Mouse (Mus musculus) lung, postnatal 0 days (tissue): ENCODE results near the gene Olfr644. TPM values are rescaled to one million over a fixed set of nuclear protein-coding genes. Genes with fewer than 3 reads are reported as not detected.

Experiments
- ATAC-seq: fragments of 200-750 bp; cut with Nextera tagmentation; 2 replicates; pipeline ENCODE4 v1.8.0; 2017; ENCODE audit warnings: moderate library complexity
- DNase-seq: peaks from one replicate; pipeline ENCODE4 v3.0.0-alpha.2; 2016; ENCODE audit warnings: low spot score
- H3K27ac ChIP-seq: fragments of 300-500 bp; sonication (generic); 2 replicates; pipeline ENCODE4 v1.5.1; 2014; ENCODE audit warnings: antibody characterized with exemption, mild to moderate bottlenecking, low read length, mixed read lengths
- H3K27me3 ChIP-seq: fragments of 300-500 bp; sonication (generic); replicated peaks from 2 replicates; pipeline ENCODE4 v1.6.1; 2014; ENCODE audit warnings: low read length, mixed read lengths; ENCODE audit not compliant: insufficient read depth
- H3K36me3 ChIP-seq: fragments of 300-500 bp; sonication (generic); 2 replicates; pipeline ENCODE4 v1.6.1; 2014; ENCODE audit warnings: low read length, mixed read lengths; ENCODE audit not compliant: insufficient read depth
- H3K4me1 ChIP-seq: fragments of 300-500 bp; sonication (generic); 2 replicates; pipeline ENCODE4 v1.6.1; 2014; ENCODE audit warnings: antibody characterized with exemption, low read depth, low read length, mixed read lengths; ENCODE audit not compliant: insufficient read depth
- H3K4me2 ChIP-seq: fragments of 300-500 bp; sonication (generic); replicated peaks from 2 replicates; pipeline ENCODE4 v1.6.1; 2014; ENCODE audit warnings: low read depth, mild to moderate bottlenecking, low read length, moderate library complexity, mixed read lengths
- H3K4me3 ChIP-seq: fragments of 300-500 bp; sonication (generic); 2 replicates; pipeline ENCODE4 v1.5.1; 2014; ENCODE audit warnings: low read depth, low read length
- H3K9ac ChIP-seq: fragments of 300-500 bp; sonication (generic); replicated peaks from 2 replicates; pipeline ENCODE4 v1.6.1; 2014; ENCODE audit warnings: low read depth, mild to moderate bottlenecking
- H3K9me3 ChIP-seq: fragments of 300-500 bp; sonication (generic); 2 replicates; pipeline ENCODE4 v1.6.1; 2016; ENCODE audit warnings: low read length, mixed read lengths
- CTCF ChIP-seq: IDR thresholded peaks from 2 replicates; pipeline ENCODE4 v1.5.1; 2016; ENCODE audit warnings: antibody characterized with exemption, mild to moderate bottlenecking
- EP300 ChIP-seq: IDR thresholded peaks from 2 replicates; pipeline ENCODE4 v1.6.1; 2016; ENCODE audit warnings: antibody characterized with exemption, mild to moderate bottlenecking, control low read depth
- WGBS: fragments of 180-500 bp; shearing (Covaris S2); extraction: QIAGEN DNeasy Blood & Tissue Kit; methylation state at CpG from one replicate; pipeline ENCODE4 v1.1.7; 2014; 5-methylcytosine and 5-hydroxymethylcytosine counted together
- polyA plus RNA-seq: library from polyadenylated mRNA; unstranded; fragments of >200 nt; fragmentation: Nextera tagmentation; extraction: Ambion mirVana; gene quantifications from 2 replicates; pipeline ENCODE4 v1.2.1, GENCODE M21; 2015

Olfr644 gene
- not detected in 2 replicates for polyA plus RNA-seq

GRCm38 (mm10) chr7:104071769-104072168, at the start of gene Olfr644:
TSS of gene Olfr644 (minus strand) at chr7:104071869.
- Histone ChIP-seq H3K36me3 (no peaks in the 10 kb centered on the region), H3K27me3 (no peaks in the 10 kb centered on the region), H3K4me2 (no peak within 1 kb of the TSS), H3K27ac (no peak within 1 kb of the TSS), H3K4me3 (no peak within 1 kb of the TSS), H3K4me1 (no peaks in the 10 kb centered on the region), H3K9me3 (no peaks in the 10 kb centered on the region), H3K9ac (no peak within 1 kb of the TSS)
- DNase-seq (no peak), ATAC-seq (no peak)
- WGBS: 58% methylated on average over 2 of the region's 2 CpGs
- TF ChIP-seq CTCF (no peak), EP300 (no peak)

- TF ChIP-seq CTCF (no peak), EP300 (no peak)
- Histone ChIP-seq H3K36me3 (no peaks in the 10 kb centered on the region), H3K27me3 (no peaks in the 10 kb centered on the region), H3K4me3 (no peak within 1 kb of the TSS), H3K4me1 (no peaks in the 10 kb centered on the region), H3K9ac (no peak within 1 kb of the TSS), H3K4me2 (no peak within 1 kb of the TSS), H3K9me3 (no peaks in the 10 kb centered on the region), H3K27ac (no peak within 1 kb of the TSS)
- ATAC-seq (no peak), DNase-seq (no peak)
Measured at GRCm38 (mm10) chr7:104104757-104104972, 33.0 kb upstream of the Olfr644 start, which contains the start of gene Olfr646. TSS of gene Olfr646 (plus strand) at chr7:104104873.

GRCm38 (mm10) chr7:104103913-104104756, 32.5 kb upstream of the Olfr644 start:
- TF ChIP-seq EP300: no peak
- TF ChIP-seq CTCF: no peak
- H3K4me3 ChIP-seq: no peak overlapping the region
- no peak overlapping the region for H3K4me2 ChIP-seq
- no peak for ATAC-seq
- H3K4me1 ChIP-seq: no peaks in the 10 kb centered on the region
- H3K9ac ChIP-seq: no peak overlapping the region
- WGBS: 67% methylated on average over 4 of the region's 4 CpGs
- no peak overlapping the region for H3K27ac ChIP-seq
- no peaks in the 10 kb centered on the region for H3K27me3 ChIP-seq
- DNase-seq: no peak
- H3K9me3 ChIP-seq: no peaks in the 10 kb centered on the region
- H3K36me3 ChIP-seq: no peaks in the 10 kb centered on the region

DNA sequence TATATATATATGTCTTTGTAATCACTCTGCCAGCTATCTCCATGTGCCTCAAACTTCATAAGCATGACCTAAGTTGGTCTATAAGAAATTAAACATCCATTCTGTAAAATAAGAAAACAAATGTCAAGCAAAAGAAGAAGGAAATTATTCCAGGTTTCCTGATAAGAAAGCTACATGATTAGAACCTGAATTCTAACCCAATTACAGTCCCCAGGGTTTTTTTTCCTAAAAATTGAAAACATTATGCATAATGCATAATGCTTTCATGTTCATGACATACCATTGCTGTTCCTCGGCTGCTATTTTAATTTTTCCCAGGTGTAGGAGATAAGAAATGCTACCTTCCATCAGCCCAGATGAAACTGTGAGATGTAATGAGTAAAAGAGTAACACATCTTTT, 13.7 kb upstream of the Olfr644 start, which contains the start of gene Olfr645:
Gene Olfr645, minus strand, starts transcription at position 101 of the 400 bp plus-strand sequence.
- H3K36me3 ChIP-seq: no peaks in the 10 kb centered on the region
- ATAC-seq: no peak
- H3K4me1 ChIP-seq: no peaks in the 10 kb centered on the region
- H3K27me3 ChIP-seq: no peaks in the 10 kb centered on the region
- no peak within 1 kb of the TSS for H3K27ac ChIP-seq
- no peak within 1 kb of the TSS for H3K4me2 ChIP-seq
- no peak within 1 kb of the TSS for H3K4me3 ChIP-seq
- TF ChIP-seq CTCF: no peak
- TF ChIP-seq EP300: no peak
- no peaks in the 10 kb centered on the region for H3K9me3 ChIP-seq
- 71% methylated on average over 1 of the region's 1 CpGs for WGBS
- DNase-seq: no peak
- no peak within 1 kb of the TSS for H3K9ac ChIP-seq

DNA sequence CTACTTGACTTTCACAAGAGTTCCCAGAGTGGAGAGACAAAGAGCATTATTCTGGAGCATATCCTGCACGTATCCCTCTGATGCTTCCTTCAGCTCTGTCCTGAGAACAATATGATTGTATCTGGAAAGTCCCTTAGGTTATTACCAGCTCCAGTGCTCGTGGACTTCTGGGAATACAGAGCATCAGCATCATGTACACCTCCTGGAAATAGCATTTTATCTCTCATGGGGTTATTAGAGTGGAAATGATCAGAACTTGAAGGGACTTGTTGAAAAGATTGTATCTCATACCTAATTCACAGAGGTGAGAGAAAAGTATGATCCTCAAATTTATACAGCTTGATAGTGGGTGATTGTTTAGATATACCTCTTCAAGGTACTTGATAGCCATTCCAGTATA, 10.3 kb downstream of the Olfr644 start, which contains the start of gene 4930516K23Rik:
Gene 4930516K23Rik, minus strand, starts transcription at position 101 of the 400 bp plus-strand sequence.
- ATAC-seq: no peak
- 37% methylated on average over 2 of the region's 2 CpGs for WGBS
- no peak within 1 kb of the TSS for H3K9ac ChIP-seq
- no peak within 1 kb of the TSS for H3K4me3 ChIP-seq
- TF ChIP-seq EP300: no peak
- no peak for TF ChIP-seq CTCF
- H3K27me3 ChIP-seq: no peaks in the 10 kb centered on the region
- H3K4me1 ChIP-seq: no peaks in the 10 kb centered on the region
- no peaks in the 10 kb centered on the region for H3K36me3 ChIP-seq
- H3K4me2 ChIP-seq: no peak within 1 kb of the TSS
- no peak within 1 kb of the TSS for H3K27ac ChIP-seq
- no peak for DNase-seq
- H3K9me3 ChIP-seq: no peaks in the 10 kb centered on the region

- Histone ChIP-seq H3K27ac (no peak overlapping the region), H3K9ac (no peak overlapping the region), H3K4me3 (no peak overlapping the region), H3K4me1 (no peaks in the 10 kb centered on the region), H3K27me3 (no peaks in the 10 kb centered on the region), H3K36me3 (no peaks in the 10 kb centered on the region), H3K9me3 (no peaks in the 10 kb centered on the region), H3K4me2 (no peak overlapping the region)
- WGBS: 81% methylated on average over 1 of the region's 1 CpGs
- no peak for ATAC-seq
- DNase-seq: no peak
- TF ChIP-seq EP300 (no peak), CTCF (no peak)
Measured at GRCm38 (mm10) chr7:104059215-104059614, 12.5 kb downstream of the Olfr644 start.
